Mouse (Mus musculus) thymus, postnatal 14 days (tissue): ENCODE measurements at regions not wholly inside any gene's neighbourhood (a gene's known extent, or its start where the extent isn't known, plus 50 kb on each side); places are given as distances from the start of the nearest gene placed in this dataset.

ENCODE experiments used
- DNase-seq: peaks from one replicate; pipeline ENCODE4 v3.0.0; 2021

GRCm38 (mm10) chr12:99097618-99098066, 177.3 kb downstream of the Ttc8 start:
- DNase-seq, result no peak

DNA sequence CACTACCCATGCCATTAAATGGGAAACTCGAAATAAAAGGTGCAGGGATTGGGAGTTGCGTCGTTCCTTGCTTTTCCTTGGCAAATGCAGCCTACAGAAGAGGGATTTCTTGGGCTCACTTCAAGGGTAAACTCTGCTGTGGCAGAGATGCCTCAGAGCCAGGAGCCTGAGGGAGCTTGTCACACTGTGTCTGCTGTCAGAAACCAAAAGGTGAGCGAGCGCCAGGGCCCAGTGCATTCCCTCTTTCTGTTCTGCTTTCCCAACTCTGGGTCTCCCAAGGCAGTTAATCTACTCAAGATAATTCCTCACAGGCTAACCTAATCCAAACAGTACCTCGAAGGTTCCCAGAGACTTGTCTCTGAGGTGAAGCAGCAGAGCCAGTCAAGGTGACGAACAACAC, 179.5 kb downstream of the Ttc8 start:
- no peak for DNase-seq

GRCm38 (mm10) chr12:99108616-99109015, 188.2 kb downstream of the Ttc8 start:
- DNase-seq, result no peak

- DNase-seq, result no peak
These were observed 193.4 kb downstream of the Ttc8 start for GRCm38 (mm10) chr12:99113781-99114180.

DNA sequence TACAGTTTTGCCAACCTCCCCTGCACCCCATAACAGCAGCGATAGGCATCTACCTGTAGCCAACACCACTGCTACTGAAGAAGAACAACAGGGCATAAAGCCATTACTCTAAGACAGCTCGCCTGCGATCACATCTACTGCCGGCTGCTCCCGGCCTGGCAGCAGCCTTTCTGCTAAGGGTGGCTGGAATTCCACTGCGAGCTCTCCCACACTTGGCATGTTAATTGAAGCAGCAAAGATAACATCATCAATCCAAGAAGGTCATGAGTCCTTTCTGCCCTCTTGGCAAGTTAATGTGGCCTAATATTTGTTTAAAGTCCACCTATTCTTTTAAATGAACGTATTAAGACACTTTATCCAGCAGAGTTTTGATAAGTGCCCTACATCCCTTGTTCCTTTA, 196.1 kb downstream of the Ttc8 start:
- DNase-seq, result no peak

DNA sequence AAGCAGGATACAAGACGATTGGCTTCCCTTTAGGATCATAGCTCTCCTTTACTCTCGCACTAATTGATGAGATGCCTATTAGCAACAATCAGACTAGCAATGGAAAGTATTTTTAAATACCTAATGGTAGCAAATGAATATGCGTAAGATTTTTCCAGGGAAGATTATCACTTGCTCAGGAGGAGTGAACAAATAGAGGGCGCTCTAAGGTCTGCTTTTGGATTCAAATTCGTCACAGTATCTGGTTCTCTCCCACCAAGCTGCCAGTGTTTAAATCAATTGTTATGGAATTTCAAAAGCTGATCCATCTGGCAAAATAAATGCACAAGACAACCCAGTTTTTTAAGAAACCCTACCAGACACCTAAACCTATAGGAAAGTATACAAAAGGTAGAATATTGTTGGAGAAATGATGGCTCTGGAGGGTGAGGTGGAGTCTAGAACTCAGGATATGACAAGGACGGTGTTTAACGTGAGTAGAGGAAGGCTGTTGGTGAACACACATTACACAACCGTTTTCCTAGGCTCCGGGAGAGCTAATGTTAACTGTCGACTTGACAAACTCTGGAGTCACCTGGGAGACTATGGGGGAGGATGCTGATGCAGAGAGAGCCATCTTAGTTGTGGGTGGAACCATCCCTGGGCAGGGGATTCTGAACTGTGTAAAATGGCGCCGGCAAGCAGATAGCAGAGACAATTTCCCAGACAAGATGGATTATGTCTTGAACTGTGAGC, 198.2 kb downstream of the Ttc8 start:
- no peak for DNase-seq

- no peak for DNase-seq
These were observed 199.6 kb downstream of the Ttc8 start for GRCm38 (mm10) chr12:99119966-99120365.

DNA sequence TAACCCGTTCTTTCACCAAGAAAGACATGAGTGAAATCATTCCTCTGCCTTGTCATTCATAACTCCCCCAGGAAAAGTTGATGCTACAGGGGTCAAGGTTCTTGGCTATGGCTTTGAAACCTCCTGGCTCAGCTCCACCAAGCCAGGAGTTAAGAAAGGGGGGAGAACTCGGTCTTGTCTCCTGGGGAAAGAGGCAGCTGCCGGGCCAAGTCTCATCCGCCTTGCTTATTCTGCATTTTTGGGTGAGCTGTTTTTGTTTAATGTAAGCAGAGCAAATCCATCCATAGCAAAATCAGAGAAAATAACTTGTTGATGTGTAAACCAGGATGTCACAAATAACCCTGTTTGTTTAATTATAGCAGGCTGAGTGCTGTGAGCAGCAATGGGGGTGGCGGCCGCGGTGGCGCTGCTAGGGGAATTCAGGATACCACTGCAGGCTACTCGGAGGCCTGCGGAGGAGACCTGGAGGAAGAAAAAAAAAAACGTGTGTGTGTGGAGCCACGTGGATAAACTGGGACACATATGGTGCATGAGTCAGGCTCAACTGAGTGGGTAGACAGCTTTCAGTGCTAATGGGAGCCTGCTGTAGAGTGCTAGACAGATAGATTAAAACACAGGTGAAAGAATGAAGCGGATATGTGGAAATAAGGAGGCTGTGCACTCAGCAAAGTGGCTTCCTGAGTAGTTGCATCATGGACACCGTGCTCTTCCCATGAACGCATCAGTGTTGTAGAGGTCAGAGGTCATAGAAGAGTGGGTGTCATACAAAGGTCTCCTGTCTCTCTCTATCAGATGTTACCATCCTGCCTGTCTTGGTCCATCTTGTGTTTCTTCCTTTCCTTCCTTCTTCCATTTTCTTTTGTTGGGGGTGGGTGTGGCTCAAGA, 203.5 kb downstream of the Ttc8 start:
- no peak for DNase-seq

DNA sequence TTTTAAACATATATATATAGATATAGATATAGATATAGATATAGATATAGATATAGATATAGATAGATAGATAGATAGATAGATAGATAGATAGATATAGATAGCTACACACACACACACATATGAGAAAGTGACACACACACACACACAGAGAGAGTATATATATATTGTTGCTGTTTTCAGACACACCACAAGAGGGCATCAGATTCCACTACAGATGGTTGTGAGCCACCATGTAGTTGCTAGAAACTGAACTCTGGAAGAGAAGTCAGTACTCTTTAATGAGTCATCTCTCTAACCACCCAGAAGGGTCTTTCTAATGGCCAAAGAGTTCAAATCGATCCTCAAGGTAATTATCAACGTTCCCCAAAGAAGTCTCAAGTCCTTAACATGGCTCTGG, 205.8 kb downstream of the Ttc8 start:
- no peak for DNase-seq
